In genomic region chr12:76537434-76537833, GRCm38 (mm10) we compare ENCODE assay signal across 9 mouse cellular contexts. TPM values are rescaled to one million over a fixed set of nuclear protein-coding genes. Genes with fewer than 3 reads are reported as not detected.
DNase-seq lines count a peak whose midpoint lies in the region; ATAC-seq and TF ChIP-seq lines count a peak whose summit lies in the region.
"Had no signal": no experiment of that assay in that cellular context is flagged by ENCODE, and none has a peak within 500 bp of the region (broad histone marks: within the 10 kb centered on the region; RNA-seq: fewer than 3 reads in every experiment).

No protein-coding gene starts in this region.

- peak overlapping the region; percentile 79; the same call in 1 of the 2 replicates for H3K27ac ChIP-seq in CH12.LX (ENCODE audit: insufficient read depth, low read depth)
- H3K27ac ChIP-seq in brown adipose tissue, adult 24 weeks (replicated peaks; ENCODE audit: low read depth, low read length): peak overlapping the region; percentile 52
- H3K27ac ChIP-seq in kidney, postnatal 0 days: 0 out of 2 replicates have a peak overlapping the region, but pooled peaks have one; percentile 26
- no peak overlapping the region for H3K27ac ChIP-seq in forebrain, embryonic 14.5 days (ENCODE audit: low read depth, low read length)
- H3K27ac ChIP-seq in hindbrain, embryonic 11.5 days (ENCODE audit: low read depth, low read length): no peak overlapping the region
- H3K27ac ChIP-seq: midbrain, embryonic 12.5 days had no signal

- ATAC-seq in kidney, postnatal 0 days (replicated peaks; ENCODE audit: low FRiP score, low read depth): no peak
- peak; percentile 84 for ATAC-seq in neutrophil, adult 5-6 weeks (ENCODE audit: extremely low read depth, insufficient number of reproducible peaks, low FRiP score, poor library complexity, severe bottlenecking)
- no peak for ATAC-seq in forebrain, embryonic 14.5 days
- ATAC-seq in hindbrain, embryonic 11.5 days (ENCODE audit: low FRiP score): no peak

- DNase-seq in CH12.LX (ENCODE audit: extremely low read depth): peak; percentile 85
- peak; percentile 47 for DNase-seq in kidney, postnatal 0 days (ENCODE audit: low spot score)
- DNase-seq in forebrain, embryonic 14.5 days (ENCODE audit: low spot score): no peak
- no peak for DNase-seq in right cerebral cortex, postnatal 25 days
- no peak for DNase-seq in layer of hippocampus, adult 9-10 months (ENCODE audit: low spot score)
- DNase-seq in hindbrain, embryonic 11.5 days (ENCODE audit: low spot score): no peak

- H3K9ac ChIP-seq in CH12.LX (ENCODE audit: insufficient read depth, low read depth): peak overlapping the region; percentile 66
- no peak overlapping the region for H3K9ac ChIP-seq in kidney, postnatal 0 days (ENCODE audit: low read depth, low read length)
- H3K9ac ChIP-seq in forebrain, embryonic 14.5 days (ENCODE audit: low read length): no peak overlapping the region
- H3K9ac ChIP-seq in hindbrain, embryonic 11.5 days (ENCODE audit: low read depth, low read length): no peak overlapping the region
- H3K9ac ChIP-seq: midbrain, embryonic 12.5 days had no signal

- WGBS in kidney, postnatal 0 days: 70% methylated on average over 8 of the region's 8 CpGs
- WGBS in forebrain, embryonic 14.5 days: 95% methylated on average over 8 of the region's 8 CpGs
- 91% methylated on average over 8 of the region's 8 CpGs for WGBS in hindbrain, embryonic 11.5 days

- H3K79me2 ChIP-seq in CH12.LX (replicated peaks; ENCODE audit: control insufficient read depth, extremely low read depth, insufficient read depth, poor library complexity, severe bottlenecking): peaks cover 4% of the 10 kb centered on the region; the same call in 1 of the 2 replicates

- H3K9me3 ChIP-seq in CH12.LX (replicated peaks; ENCODE audit: low read length): peaks cover 2% of the 10 kb centered on the region
- H3K9me3 ChIP-seq in kidney, postnatal 0 days (replicated peaks; ENCODE audit: low read length): no peaks in the 10 kb centered on the region
- H3K9me3 ChIP-seq in forebrain, embryonic 14.5 days (replicated peaks; ENCODE audit: control insufficient read depth, low read length): no peaks in the 10 kb centered on the region
- no peaks in the 10 kb centered on the region for H3K9me3 ChIP-seq in hindbrain, embryonic 11.5 days (ENCODE audit: control insufficient read depth, low read length)
- H3K9me3 ChIP-seq: midbrain, embryonic 12.5 days had no signal

- H3K27me3 ChIP-seq in CH12.LX (replicated peaks): peaks cover 38% of the 10 kb centered on the region
- no peaks in the 10 kb centered on the region for H3K27me3 ChIP-seq in kidney, postnatal 0 days (ENCODE audit: insufficient read depth, low read length)
- peaks cover 35% of the 10 kb centered on the region for H3K27me3 ChIP-seq in forebrain, embryonic 14.5 days (replicated peaks; ENCODE audit: control insufficient read depth, insufficient read depth, low read length)
- peaks cover 32% of the 10 kb centered on the region for H3K27me3 ChIP-seq in hindbrain, embryonic 11.5 days (ENCODE audit: control insufficient read depth, insufficient read depth, low read length)

- dilution Hi-C loops in CH12.LX (cut with MboI; ENCODE audit: extremely low pct_ligation_motif_present, extremely low pct_unique_long_range_greater_than_20kb, low sequenced_read_pairs): no loop called here

- no peaks in the 10 kb centered on the region for H3K36me3 ChIP-seq in CH12.LX (replicated peaks in 1 of 2; ENCODE audit: control insufficient read depth in 1 of 2, insufficient read depth in 1 of 2, low read length in 1 of 2)
- no peaks in the 10 kb centered on the region for H3K36me3 ChIP-seq in kidney, postnatal 0 days (ENCODE audit: insufficient read depth, low read length)
- no peaks in the 10 kb centered on the region for H3K36me3 ChIP-seq in forebrain, embryonic 14.5 days (ENCODE audit: control insufficient read depth, insufficient read depth, low read length)
- no peaks in the 10 kb centered on the region for H3K36me3 ChIP-seq in hindbrain, embryonic 11.5 days (ENCODE audit: control insufficient read depth, insufficient read depth, low read length)
- H3K36me3 ChIP-seq: midbrain, embryonic 12.5 days had no signal

- peak; percentile 51; the same call in 1 of the 2 replicates for TF ChIP-seq POLR2A in CH12.LX (IDR thresholded peaks at IDR 0.05; ENCODE audit: low read depth, low read length)

- peak; percentile 88 for TF ChIP-seq EP300 in CH12.LX (IDR thresholded peaks at IDR 0.05; ENCODE audit: low read length)

- H3K4me2 ChIP-seq in CH12.LX (ENCODE audit: insufficient read depth, low read depth, poor library complexity, severe bottlenecking): peak overlapping the region; percentile 95
- H3K4me2 ChIP-seq in kidney, postnatal 0 days (ENCODE audit: low read length): 0 out of 2 replicates have a peak overlapping the region, but pooled peaks have one; percentile 81
- H3K4me2 ChIP-seq in forebrain, embryonic 14.5 days (ENCODE audit: low read length): no peak overlapping the region
- H3K4me2 ChIP-seq in hindbrain, embryonic 11.5 days (replicated peaks; ENCODE audit: low read depth, low read length): no peak overlapping the region
- H3K4me2 ChIP-seq: midbrain, embryonic 12.5 days had no signal

- in situ Hi-C loops in CH12.LX (cut with MboI; ENCODE audit: low pct_ligation_motif_present, low pct_unique_long_range_greater_than_20kb, low sequenced_read_pairs): no loop called here

- H3K4me1 ChIP-seq in CH12.LX (ENCODE audit: control insufficient read depth in 1 of 2, insufficient read depth in 2 of 2): peaks cover 9 to 44% of the 10 kb centered on the region in 2 experiments
- H3K4me1 ChIP-seq in brown adipose tissue, adult 24 weeks (ENCODE audit: control insufficient read depth, insufficient read depth, insufficient read length, low read length): peaks cover 22% of the 10 kb centered on the region
- H3K4me1 ChIP-seq in kidney, postnatal 0 days (replicated peaks; ENCODE audit: insufficient read depth, low read length): peaks cover 15% of the 10 kb centered on the region; the same call in 1 of the 2 replicates
- peaks cover 8% of the 10 kb centered on the region for H3K4me1 ChIP-seq in forebrain, embryonic 14.5 days (ENCODE audit: control insufficient read depth, insufficient read depth, low read length)
- H3K4me1 ChIP-seq in hindbrain, embryonic 11.5 days (replicated peaks; ENCODE audit: control insufficient read depth, insufficient read depth, low read length): peaks cover 4% of the 10 kb centered on the region

- H3K4me3 ChIP-seq in CH12.LX (replicated peaks in 1 of 3; ENCODE audit: low read depth in 2 of 3, low read length in 2 of 3, poor library complexity in 1 of 3): no peak overlapping the region
- H3K4me3 ChIP-seq in brown adipose tissue, adult 24 weeks (ENCODE audit: insufficient read depth, low read depth, low read length): no peak overlapping the region
- no peak overlapping the region for H3K4me3 ChIP-seq in kidney, postnatal 0 days (replicated peaks; ENCODE audit: low read depth, low read length)
- H3K4me3 ChIP-seq in forebrain, embryonic 14.5 days (ENCODE audit: low read depth, low read length): no peak overlapping the region
- no peak overlapping the region for H3K4me3 ChIP-seq in hindbrain, embryonic 11.5 days (ENCODE audit: low read depth, low read length)
- H3K4me3 ChIP-seq: midbrain, embryonic 12.5 days had no signal

- TF ChIP-seq CTCF in CH12.LX (conservative IDR thresholded peaks at IDR 0.05 in 1 of 2, IDR thresholded peaks at IDR 0.05 in 1 of 2; ENCODE audit: low read depth in 2 of 2, low read length in 2 of 2): no peak
- TF ChIP-seq CTCF in kidney, postnatal 0 days (IDR thresholded peaks at IDR 0.05; ENCODE audit: low read depth): no peak

- no peak for TF ChIP-seq RAD21 in CH12.LX (IDR thresholded peaks at IDR 0.05; ENCODE audit: low read depth, low read length)

TF ChIP-seq in CH12.LX, 34 proteins besides CTCF, POLR2A, EP300 and RAD21 (continues in another document):
- TF ChIP-seq SIN3A (IDR thresholded peaks at IDR 0.05; ENCODE audit: low read length) (peak; percentile 84), NELFE (IDR thresholded peaks at IDR 0.05; ENCODE audit: low read depth, low read length) (0 out of 2 replicates have a peak, but pooled peaks have one; percentile 5), PAX5 (IDR thresholded peaks at IDR 0.05; ENCODE audit: low read length) (no peak), MXI1 (IDR thresholded peaks at IDR 0.05; ENCODE audit: low read depth, low read length) (peak; percentile 57; the same call in 1 of the 2 replicates), SMC3 (IDR thresholded peaks at IDR 0.05; ENCODE audit: low read depth, low read length) (no peak), UBTF (IDR thresholded peaks at IDR 0.05; ENCODE audit: low read depth, low read length) (no peak), E2F4 (IDR thresholded peaks at IDR 0.05; ENCODE audit: insufficient replicate concordance, low read depth, low read length) (no peak), TCF12 (IDR thresholded peaks at IDR 0.05; ENCODE audit: low read depth, low read length) (peak; percentile 87), BHLHE40 (IDR thresholded peaks at IDR 0.05; ENCODE audit: low read depth, low read length) (peak; percentile 96), TBP (conservative IDR thresholded peaks at IDR 0.05; ENCODE audit: low read depth, low read length) (0 out of 2 replicates have a peak, but pooled peaks have one; percentile 41), ETS1 (conservative IDR thresholded peaks at IDR 0.05; ENCODE audit: low read depth, low read length) (peak; percentile 88), MAFK (IDR thresholded peaks at IDR 0.05; ENCODE audit: insufficient replicate concordance, low read length) (peak; percentile 72; the same call in 1 of the 2 replicates), ZNF384 (IDR thresholded peaks at IDR 0.05; ENCODE audit: low read depth, low read length) (no peak), MYC (IDR thresholded peaks at IDR 0.05; ENCODE audit: low read depth, low read length) (peak; percentile 36; the same call in 1 of the 2 replicates), POLR2AphosphoS2 (IDR thresholded peaks at IDR 0.05; ENCODE audit: low read depth, low read length) (no peak), NRF1 (IDR thresholded peaks at IDR 0.05; ENCODE audit: low read depth, low read length) (no peak), MEF2A (IDR thresholded peaks at IDR 0.05; ENCODE audit: borderline replicate concordance, low read depth, low read length) (peak; percentile 77; the same call in 1 of the 2 replicates), HCFC1 (IDR thresholded peaks at IDR 0.05; ENCODE audit: low read depth, low read length) (peak; percentile 55)

RNA-seq across cellular contexts. Expression of gene Plekhg3, which starts 6.7 kb away (rescaled TPM):
- total RNA-seq in CH12.LX (2012; rRNA removed): 4.1 and 6.1 TPM in 2 replicates
- total RNA-seq in CH12.LX (2014; rRNA removed): 0.04 and 0.16 TPM in 2 replicates
- polyA plus RNA-seq in CH12.LX (2012; ENCODE audit: insufficient read length, low read depth): 0.27 and 0.37 TPM in 2 replicates
- 6.3 and 6.5 TPM in 2 replicates for polyA plus RNA-seq in brown adipose tissue, adult 24 weeks (2012; ENCODE audit: insufficient read depth, insufficient read length, missing spikeins)
- 14.9 and 17.7 TPM in 2 replicates for polyA plus RNA-seq in kidney, postnatal 0 days (2015; fragmentation: Nextera tagmentation; extraction: Ambion mirVana)
- total RNA-seq in neutrophil, adult 5-6 weeks (2017): 47.4 and 51.1 TPM in 2 replicates
- 0.47 and 0.64 TPM in 2 replicates for polyA plus RNA-seq in forebrain, embryonic 14.5 days (2014; fragmentation: Nextera tagmentation; extraction: Ambion mirVana)
- 1.9 and 2.1 TPM in 2 replicates for polyA plus RNA-seq in hindbrain, embryonic 11.5 days (2014; fragmentation: Nextera tagmentation; extraction: Ambion mirVana)

Comparison
In these comparisons a context has a peak if more than half of its experiments do, and no peak if none do; other contexts are left out.
1. DNase-seq: peak in CH12.LX (single experiment) and kidney, postnatal 0 days (single experiment); none in forebrain, embryonic 14.5 days (single experiment), right cerebral cortex, postnatal 25 days (single experiment), layer of hippocampus, adult 9-10 months (single experiment) and hindbrain, embryonic 11.5 days (single experiment).
2. H3K27ac ChIP-seq: peak in CH12.LX (single experiment), brown adipose tissue, adult 24 weeks (single experiment) and kidney, postnatal 0 days (single experiment); none in forebrain, embryonic 14.5 days (single experiment) and hindbrain, embryonic 11.5 days (single experiment).
3. H3K4me2 ChIP-seq: peak in CH12.LX (single experiment) and kidney, postnatal 0 days (single experiment); none in forebrain, embryonic 14.5 days (single experiment) and hindbrain, embryonic 11.5 days (single experiment).